Mouse (Mus musculus) layer of hippocampus, adult 18-20 months (tissue): ENCODE measurements around the gene Wfdc12. TPM values are rescaled to one million over a fixed set of nuclear protein-coding genes. Genes with fewer than 3 reads are reported as not detected.

Experiments
- total RNA-seq, 2 experiments: library from RNA; stranded (reverse); gene quantifications; 2 replicates each; pipeline ENCODE4 v1.2.3; 2021

Wfdc12 gene
- total RNA-seq, 2 experiments from 2014 or later = not detected

Other genes with a start within 250 kb of the Wfdc12 start
- gene Ywhab, start 195.6 kb downstream of the Wfdc12 start, total RNA-seq = 100 to 1,000 TPM; 508 to 533 TPM
- gene Pabpc1l, start 165.2 kb downstream of the Wfdc12 start, total RNA-seq = under 1 TPM; 0.36 to 0.37 TPM
- 10 to 100 TPM; 44.7 to 47.0 TPM for gene Stk4, start 120.3 kb downstream of the Wfdc12 start, total RNA-seq
- gene Tomm34, start 119.4 kb downstream of the Wfdc12 start, total RNA-seq = 100 to 1,000 TPM; 118 to 122 TPM
- gene Kcns1, start 19.5 kb downstream of the Wfdc12 start, total RNA-seq = 1 to 10 TPM; 5.1 TPM
- gene Wfdc5, start 7.9 kb downstream of the Wfdc12 start, total RNA-seq = not detected
- not detected for gene Wfdc15a, start 9.5 kb upstream of the Wfdc12 start, total RNA-seq
- not detected for gene Wfdc15b, start 31.1 kb upstream of the Wfdc12 start, total RNA-seq
- not detected for gene Svs2, start 47.9 kb upstream of the Wfdc12 start, total RNA-seq
- gene Svs3b, start 66.0 kb upstream of the Wfdc12 start, total RNA-seq = not detected
- not detected for gene Svs4, start 87.9 kb upstream of the Wfdc12 start, total RNA-seq
- gene Svs3a, start 98.7 kb upstream of the Wfdc12 start, total RNA-seq = not detected
- gene Svs6, start 126.1 kb upstream of the Wfdc12 start, total RNA-seq = not detected
- gene Svs5, start 142.1 kb upstream of the Wfdc12 start, total RNA-seq = not detected
- gene Slpi, start 198.5 kb upstream of the Wfdc12 start, total RNA-seq = under 1 TPM; 0.61 to 0.77 TPM
- gene Rbpjl, start 212.5 kb upstream of the Wfdc12 start, total RNA-seq = under 1 TPM; 0.38 to 0.42 TPM
- 10 to 100 TPM; 11.0 to 11.2 TPM for gene Matn4, start 214.6 kb upstream of the Wfdc12 start, total RNA-seq